Mouse (Mus musculus): ENCODE data around the gene Ubtd2. TPM values are rescaled to one million over a fixed set of nuclear protein-coding genes. Genes with fewer than 3 reads are reported as not detected.

The Ubtd2 gene
- total RNA-seq, 2 experiments from 2014 or later = 26.1 to 30.9 TPM

DNA sequence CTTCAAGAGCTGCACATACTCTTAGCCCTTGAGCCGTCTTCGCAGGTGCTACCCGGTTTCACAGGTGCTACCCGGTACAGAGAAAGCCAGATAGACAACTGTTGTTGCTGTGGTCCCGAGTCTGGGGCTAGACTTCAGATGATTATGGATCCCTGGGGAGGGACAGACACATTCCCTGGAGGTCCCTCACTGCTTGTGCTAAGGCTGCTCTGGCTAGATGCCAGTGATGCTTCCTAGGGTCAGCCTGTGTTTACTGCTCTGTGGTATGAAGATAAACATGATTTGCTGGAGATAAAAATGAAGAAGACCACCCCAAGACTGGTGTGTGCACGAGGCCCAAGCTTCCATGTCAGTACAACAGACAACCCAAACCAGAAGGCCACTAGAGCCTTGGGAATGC, 88.9 kb downstream of the Ubtd2 start:
- no peak for DNase-seq (ENCODE audit: low spot score in 2 of 2)

DNA sequence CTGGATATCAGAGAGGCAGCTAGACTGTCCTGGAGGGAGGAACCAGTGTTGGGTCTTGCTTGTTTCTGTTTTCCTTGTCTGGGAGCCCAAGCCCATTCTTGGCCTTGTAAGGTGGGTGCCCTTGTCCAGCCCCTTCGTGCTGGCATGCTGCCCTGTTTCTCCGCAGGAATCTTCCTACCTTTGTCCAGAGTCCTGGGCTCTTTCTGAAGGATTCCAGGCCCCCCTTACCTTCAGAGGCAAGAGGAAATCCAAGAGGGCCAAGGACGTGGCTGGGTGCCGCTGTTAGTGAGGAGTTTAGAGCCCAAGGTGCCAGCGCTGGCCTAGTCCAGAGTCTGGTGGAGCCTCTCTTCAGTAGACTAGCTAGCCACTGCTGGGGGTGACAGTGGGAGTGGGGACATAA, 89.3 kb downstream of the Ubtd2 start:
- no peak for DNase-seq (ENCODE audit: low spot score in 2 of 2)

DNA sequence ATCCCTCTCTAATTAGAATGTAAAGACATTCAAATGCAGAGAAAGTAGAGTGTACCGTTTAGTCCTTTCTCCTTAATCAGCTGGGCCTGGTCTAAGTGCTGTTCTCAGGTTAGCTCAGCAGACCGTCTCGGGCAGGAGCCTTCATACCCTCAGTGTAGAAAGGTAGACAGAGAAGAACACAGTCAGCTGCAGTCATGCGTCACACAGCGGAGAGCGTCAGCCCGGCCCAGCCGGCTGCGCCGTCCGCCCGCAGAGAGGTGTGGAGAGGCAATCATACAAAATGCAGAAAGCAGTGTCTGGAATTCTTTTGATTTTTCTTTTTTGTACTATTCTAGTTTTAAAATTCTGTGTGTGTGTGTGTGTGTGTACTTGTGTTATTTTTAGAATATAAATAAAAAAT, 90.4 kb downstream of the Ubtd2 start:
- no peak for DNase-seq (ENCODE audit: low spot score in 2 of 2)

DNA sequence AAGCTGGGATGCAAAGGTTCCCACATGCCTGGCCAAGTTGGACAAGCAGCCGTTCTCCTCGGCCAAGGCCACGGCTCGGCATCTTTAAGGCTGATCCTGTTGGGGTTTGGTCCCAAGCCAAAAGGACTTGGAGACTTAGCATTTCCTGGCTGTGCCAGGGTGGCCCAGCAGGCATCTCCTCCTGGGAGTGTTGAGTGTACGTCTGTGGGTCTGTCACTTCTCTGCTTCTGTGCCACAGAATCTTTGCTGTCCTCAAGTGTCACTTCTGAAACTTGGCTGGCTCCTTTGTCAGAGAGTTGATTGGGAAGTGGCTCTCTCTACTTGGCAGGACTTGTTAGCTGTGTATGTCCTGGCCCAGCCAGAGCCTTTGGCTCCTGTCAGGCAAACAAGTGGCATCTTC, 91.3 kb downstream of the Ubtd2 start:
- no peak for DNase-seq (ENCODE audit: low spot score in 2 of 2)

DNA sequence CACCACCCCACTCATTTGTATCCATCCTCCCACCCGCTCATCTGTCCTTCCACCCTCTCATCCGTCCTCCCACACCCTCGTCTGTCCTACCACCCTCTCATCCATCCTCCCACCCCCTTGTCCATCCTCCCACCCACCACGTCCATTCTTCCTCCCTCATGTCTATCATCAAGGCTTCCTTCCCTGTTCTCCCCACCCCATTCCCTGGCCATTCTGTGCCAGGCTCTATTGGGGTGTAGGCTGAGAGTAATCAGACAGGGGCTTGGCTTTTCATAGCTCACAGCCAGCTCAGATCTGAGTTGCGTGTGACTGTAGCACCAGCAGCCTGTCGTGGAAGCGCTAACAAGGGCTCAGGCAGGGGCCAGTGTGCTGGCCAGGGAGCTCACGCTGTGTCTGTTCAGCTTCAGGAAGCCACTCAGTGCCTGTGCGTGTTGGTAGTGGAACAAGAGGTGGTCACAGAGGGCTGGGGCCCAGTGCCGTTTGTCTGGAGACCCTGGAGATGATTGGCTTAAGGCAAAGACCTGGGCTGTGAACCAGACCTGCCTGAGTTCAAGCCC, 92.3 kb downstream of the Ubtd2 start:
- DNase-seq (ENCODE audit: low spot score in 2 of 2) = no peak

DNA sequence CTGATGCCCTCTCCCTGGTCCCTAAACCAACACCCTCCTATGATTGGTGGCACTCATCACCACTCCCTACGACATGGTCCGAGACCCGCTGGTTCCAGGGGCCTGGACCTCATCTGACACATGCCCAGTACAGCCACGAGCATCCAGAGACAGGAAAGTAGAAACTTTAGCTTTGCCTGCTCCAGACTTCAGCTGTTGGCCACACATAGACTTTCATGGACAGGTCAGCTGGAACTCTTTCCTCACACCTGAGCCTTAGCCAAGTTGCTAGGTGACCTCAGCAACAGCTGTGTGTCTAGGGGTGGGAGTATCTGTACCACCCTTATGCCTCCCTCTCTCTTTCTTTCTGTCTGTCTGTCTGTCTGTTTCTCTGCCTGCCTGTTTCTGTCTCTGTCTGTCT, 93.1 kb downstream of the Ubtd2 start:
- DNase-seq (ENCODE audit: low spot score in 2 of 2) = no peak

DNA sequence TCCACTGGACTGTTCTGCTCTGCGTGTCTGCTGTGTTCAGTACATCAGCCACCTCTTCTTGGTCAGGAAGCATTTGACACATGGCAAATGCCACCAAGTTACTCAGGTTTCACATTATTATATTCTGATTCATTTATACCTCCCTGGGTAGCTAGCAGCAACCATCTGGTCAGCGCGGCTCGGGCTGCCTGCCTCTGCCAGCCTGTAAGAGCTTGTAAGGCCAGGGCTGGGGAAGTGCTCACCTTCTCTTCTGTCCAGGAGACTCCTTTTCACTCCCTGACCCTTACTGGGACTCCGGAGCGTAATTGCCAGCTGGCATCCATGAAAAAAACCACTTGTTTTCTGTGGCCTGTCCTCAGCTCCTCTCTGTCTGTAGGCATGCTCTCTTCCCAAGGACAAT, 94.1 kb downstream of the Ubtd2 start:
- no peak for DNase-seq (ENCODE audit: low spot score in 2 of 2)

DNA sequence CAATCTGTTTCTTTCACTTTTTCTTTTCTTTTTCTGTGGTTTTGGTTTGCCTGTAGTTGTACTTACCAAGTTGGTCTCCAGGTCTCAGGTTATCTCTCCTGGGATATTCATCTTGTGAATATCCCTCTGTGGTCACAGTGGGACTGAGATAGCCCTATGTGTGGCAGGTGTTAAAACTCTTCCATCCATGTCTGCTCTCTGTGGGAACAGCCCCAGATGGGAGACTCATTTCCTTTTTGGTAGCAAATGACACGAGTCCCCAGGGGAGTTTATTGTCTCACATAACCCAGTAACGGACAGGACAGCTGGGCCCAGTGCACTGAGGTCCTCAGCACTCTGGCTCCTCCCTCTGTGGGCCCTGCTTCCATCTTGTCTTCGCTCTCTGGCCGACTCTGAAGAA, 94.9 kb downstream of the Ubtd2 start:
- DNase-seq (ENCODE audit: low spot score in 2 of 2) = no peak

DNA sequence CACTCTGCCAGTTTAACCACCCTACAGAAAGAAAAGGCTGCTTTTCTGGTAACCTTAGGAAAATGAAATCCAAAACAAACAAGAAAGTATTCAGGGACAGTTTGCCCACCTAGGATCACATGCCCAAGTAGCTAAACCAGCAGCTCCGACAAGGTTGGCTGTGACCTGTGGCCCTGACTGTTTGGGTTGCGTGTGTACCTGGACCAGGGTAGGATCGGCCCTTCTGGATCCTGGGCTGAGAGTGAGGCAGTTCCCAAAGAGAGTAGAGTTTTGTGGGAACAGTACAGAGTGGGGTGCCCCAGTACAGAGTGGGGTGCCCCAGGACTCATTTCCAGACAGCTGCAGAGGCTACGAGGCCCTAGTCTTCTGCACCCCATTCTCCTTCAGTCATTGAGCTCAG, 95.9 kb downstream of the Ubtd2 start:
- DNase-seq (ENCODE audit: low spot score in 2 of 2) = no peak

DNA sequence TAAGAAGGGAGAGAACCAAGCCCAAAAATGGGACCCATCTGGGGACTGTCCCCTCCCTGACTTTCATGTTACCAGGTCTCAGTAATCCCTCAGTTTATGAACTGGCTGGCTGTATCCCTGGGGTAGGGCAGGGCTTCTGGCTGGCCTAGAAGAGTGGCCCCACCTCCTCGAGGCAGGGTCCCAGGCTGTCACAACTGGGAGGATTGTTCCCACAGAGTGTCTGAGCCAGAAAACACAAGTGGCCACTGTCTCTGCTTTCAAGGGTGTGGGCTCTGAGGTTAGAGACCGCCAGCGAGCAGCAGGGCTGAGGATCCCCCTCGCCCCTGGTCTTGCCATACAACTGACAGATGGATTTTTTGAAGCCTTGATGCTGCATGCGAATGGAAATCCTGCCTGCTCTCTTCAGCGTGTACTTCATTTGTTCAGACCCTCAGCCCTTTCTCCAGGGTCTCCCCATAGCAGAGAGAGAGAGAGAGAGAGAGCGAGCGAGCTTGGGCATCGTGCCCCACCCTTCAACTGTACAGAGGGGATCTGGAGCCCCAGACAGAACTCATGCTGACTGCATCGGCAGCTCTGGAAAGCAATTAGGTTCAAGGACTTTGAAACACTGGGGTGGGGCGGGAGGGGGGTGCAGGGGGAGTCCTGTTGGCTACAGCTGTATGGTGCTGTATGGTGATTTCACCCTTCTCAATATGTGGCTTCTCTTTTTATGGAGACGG, 96.6 kb downstream of the Ubtd2 start:
- no peak for DNase-seq (ENCODE audit: low spot score in 2 of 2)

DNA sequence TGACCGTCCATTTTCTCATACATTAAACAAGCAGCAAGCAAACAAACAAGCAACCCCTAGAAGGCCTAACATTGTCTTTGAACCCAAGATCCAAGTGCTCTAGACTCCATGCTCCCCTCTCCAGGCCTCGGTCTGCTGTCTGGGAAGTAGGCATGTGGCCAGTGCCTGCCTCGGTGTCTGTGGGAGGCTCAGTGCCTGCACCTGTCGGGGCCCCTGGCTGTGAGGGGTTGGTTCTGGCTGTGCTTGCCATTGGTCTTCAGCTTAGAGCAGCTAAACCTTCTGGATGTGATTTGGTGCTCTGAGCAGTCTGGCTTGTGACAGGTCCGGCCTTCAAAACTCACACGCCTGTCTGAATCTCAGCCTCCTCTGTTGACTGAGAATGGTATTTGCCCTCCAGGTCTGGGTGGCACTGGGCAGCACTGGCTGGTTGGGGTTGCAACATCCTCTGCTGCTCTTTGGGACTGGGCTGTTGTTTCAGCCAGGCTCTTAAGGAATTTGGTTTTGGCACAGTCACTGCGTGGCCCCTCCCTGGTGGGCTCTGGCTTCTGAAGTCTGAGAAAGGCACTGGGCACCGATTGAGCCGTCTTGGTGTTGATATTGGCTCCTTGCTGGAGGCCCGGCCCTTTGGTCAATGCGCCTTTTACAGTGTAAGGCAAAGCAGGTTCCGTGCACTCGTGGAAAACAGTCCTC, 97.4 kb downstream of the Ubtd2 start:
- no peak for DNase-seq (ENCODE audit: low spot score in 2 of 2)

DNA sequence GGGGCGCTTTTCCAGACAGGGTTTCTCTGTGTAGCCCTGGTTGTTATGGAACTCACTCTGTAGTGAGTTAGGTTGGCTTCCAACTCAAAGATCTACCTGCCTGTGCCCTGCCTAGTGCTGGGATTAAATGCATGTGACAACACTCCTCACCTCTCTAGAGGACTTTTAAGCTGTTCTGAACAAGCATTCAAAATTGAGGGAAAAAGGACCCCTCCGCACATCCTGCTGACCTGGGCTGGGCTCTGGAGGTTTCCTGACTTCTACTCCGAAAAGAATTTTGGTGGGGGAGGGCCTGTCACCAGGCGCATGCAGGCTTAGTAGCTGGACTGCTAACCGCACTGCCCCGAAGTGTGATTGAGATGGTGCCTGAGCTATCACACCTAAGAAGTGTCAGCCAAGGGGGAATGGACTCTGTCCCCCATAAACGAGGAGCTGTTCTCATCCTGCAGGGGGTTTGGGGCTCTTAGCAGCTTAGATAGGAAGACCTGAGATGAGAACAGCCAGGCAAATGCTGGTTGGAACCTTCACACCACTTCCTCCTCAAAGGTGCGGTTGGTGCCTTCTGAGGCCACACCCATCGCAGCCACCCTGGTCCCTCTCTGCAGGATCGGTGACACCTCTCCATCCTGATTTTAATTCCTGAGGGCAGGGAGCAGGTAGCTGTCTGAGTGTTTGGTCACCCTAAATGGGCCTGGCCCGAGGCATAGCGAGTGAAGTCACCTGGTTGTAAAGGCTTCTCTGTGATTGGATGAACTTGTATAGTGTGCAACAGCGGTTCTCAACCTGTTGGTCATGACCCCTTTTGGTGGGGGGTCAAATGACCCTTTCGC, 98.4 kb downstream of the Ubtd2 start:
- no peak for DNase-seq (ENCODE audit: low spot score in 2 of 2)

DNA sequence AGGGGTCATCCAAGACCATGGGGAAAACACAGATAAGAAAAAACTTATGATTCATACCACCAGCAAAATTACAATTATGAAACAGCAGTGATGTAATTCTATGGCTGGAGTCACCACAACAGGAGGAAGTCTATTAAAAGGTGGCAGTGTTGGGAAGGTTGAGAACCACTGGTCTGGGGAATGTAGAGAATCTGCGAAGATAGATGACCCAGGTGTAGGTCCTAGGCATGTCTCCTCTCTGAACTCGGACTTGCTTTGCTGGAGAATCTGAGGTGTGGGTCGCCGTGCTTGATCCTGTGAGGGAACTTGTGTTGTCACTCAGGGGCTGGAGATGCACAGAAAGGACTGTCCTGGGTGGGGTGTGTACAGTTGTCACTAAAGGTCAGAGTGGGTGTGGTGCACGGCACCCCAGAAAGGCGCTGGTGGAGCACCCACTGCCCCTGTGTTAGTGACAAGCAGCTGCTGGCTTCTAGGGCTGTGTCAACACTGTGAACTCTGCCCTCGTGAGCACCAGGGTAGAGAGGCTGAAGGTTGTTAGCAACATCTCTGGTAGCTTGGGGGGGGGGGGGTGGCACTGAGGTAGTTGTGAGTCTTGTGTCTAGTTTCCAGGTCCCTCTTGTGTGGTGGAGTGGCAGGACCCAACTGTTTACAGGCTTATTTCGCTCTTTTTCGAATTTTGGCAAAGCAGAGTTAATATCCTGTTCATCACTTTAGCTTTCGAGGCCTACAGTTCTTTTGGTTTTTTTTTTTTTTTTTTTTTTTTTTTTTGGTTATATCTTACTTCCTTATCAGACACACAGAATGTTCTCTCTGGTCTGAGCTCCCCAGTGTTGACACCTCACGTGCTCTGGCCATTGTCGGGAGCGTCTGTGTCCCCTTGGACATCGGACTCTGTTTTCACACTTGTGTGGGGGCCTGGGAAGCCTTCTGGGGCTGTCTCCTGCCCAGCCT, 99.2 kb downstream of the Ubtd2 start:
- no peak for DNase-seq (ENCODE audit: low spot score in 2 of 2)

DNA sequence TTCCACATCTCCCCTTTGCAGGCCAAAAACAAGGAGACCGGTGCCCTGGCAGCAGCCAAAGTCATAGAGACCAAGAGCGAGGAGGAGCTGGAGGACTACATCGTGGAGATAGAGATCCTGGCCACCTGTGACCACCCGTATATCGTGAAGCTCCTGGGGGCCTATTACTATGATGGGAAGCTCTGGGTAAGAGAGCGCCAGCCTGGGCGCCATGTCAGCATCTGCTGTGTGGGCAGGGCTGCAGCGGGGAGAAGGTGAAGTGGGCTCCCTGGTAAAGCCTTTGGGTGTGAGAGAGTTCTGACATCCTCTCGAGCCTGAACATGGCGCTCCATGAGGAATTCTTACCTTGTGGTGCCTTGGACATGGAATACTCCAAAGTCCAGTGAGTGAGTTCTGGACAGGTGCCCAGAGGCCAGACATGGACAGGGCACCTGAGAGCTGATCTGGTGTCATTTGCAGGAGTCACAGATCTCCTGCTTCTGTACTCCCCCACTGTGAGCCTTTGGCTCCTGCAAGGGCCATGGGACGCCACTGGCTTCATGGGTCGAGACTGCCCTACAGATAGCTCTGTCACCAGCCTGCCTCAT, 100.0 kb downstream of the Ubtd2 start:
- DNase-seq (ENCODE audit: low spot score in 2 of 2) = no peak

DNA sequence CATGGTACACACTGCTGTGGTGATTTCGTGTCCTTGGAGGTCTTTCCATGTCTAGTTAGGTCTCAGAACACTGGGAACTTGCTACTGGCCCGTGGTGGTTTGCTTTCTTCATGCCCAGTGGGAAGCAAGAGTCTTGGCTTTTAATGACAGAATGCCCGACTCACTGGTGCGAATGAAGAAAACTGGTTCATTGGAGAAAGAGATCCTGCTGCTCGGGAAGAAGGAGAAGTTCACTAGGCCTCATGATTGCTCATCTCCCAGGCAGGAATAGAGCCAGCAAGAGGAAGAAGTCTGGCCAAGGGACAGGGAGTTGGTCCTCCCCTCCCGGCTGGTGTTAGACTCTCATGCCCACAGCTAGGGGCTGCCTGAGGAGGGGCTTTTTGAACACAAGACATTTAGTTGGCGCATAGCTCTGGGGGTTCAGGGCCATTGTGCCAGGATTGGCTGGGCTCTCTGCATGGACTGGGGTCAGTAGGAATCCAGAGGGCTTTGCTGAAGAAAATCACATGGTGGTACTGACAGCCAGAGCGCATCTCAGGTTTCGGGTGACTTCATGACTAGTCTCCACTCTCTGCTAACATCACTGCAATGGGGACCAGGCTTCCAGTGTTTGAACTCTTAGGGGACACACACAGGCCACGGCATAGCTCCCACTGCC, 101.3 kb downstream of the Ubtd2 start:
- DNase-seq (ENCODE audit: low spot score in 2 of 2) = no peak

DNA sequence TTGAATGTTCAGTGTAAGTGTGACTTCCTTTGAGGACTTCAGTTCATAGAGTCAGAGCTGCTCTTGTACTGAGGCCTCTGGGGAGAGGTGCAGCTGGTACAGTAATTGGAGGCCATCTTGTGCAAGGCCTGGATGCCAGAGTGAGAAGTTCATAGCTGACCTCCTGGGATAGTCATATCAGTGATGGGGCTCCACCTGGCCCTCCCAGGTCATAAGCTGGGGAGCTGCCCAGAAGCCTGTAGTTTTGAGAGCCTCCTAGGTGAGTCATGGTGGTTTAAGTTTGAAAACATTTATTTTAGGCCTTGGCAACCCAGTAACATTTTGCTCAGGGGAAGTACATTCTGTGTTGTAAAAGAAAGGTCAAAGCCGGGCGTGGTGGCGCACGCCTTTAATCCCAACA, 102.9 kb downstream of the Ubtd2 start:
- DNase-seq (ENCODE audit: low spot score in 2 of 2) = no peak

DNA sequence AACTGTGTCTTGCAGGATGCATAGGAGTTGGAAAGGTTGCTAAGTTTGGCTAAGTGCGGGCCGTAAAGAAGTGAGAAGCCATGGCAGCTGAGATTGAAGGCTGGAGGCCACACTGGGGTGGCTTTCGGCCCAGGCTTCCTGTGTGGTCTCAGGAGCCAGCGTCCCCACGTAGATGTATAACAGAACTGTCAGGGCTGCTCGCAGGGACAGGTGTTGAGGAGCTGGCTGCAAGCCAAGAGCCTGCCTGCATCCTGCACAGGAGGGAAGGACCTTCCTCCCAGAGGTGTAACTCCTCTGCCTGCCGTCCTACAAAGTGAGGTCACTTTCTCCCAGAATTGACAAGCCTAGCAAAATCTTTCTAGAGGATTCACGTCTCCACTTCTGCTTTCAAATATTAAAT, 103.5 kb downstream of the Ubtd2 start:
- DNase-seq (ENCODE audit: low spot score in 2 of 2) = no peak

DNA sequence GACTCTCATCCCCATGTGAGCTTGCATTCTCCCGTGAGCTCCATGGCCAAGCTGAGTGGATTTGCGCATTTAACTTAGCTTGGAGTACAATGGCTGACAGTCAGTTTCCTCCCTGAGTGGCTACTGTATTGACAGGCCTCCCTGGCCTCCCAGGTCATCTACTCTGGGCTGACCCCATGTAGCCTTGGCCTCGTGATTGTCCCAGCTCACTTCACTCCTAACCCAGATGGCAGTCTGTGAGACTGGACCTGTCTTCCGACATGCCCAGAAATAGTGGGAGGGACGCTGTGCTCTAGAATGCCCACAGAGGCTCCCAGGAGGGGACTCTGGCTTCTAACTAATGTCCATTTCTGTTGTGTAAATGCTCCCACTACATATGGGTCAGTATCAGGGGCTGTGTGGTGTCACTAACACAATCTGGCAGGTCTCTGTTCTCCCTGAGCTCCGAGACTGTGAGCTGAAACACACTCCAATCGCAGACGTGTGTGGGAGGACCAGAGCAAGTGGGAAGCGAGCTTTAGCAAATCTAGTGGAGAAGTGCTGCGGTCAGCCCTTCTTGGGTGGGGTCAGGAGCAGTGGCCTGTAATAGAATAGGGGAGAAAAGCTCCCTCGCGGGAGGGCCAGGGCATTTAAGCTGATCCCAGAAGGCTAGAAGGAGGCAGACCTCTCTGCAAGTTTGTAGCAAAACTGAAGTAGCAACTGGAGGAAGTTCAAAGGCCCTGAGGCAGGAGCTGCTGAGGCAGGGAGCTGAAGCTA, 105.0 kb downstream of the Ubtd2 start:
- no peak for DNase-seq (ENCODE audit: low spot score in 2 of 2)
